Mouse (Mus musculus) retina, adult 2 months (tissue): ENCODE data around the gene Scube3.

Source experiments
- DNase-seq: peaks from one replicate; pipeline ENCODE4 v3.0.0-alpha.2; 2012; ENCODE audit warnings: low read depth, low spot score

The Scube3 gene

GRCm38 (mm10) chr17:28141771-28142699 lies at the start of gene Scube3:
Gene Scube3 (plus strand): TSS chr17:28142141.
- no peak for DNase-seq

GRCm38 (mm10) chr17:28092297-28092696 lies 49.6 kb upstream of the Scube3 start:
- DNase-seq: no peak

DNA sequence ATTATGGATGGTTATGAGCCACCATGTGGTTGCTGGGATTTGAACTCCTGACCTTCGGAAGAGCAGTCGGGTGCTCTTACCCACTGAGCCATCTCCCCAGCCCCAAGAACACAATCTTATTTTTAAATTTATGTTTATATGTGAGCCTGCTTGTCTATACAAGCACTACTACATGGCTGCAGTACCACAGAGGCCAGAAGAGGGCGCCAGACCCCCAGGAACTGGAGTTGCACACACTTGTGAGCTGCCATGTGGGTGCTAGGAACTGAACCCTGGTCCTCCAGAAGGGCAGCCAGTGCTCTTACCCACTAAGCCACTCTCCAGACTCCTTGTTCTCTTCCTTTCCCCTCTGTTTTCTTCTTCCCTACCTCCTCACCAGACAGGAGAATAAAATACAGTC lies 48.1 kb upstream of the Scube3 start:
- no peak for DNase-seq

DNA sequence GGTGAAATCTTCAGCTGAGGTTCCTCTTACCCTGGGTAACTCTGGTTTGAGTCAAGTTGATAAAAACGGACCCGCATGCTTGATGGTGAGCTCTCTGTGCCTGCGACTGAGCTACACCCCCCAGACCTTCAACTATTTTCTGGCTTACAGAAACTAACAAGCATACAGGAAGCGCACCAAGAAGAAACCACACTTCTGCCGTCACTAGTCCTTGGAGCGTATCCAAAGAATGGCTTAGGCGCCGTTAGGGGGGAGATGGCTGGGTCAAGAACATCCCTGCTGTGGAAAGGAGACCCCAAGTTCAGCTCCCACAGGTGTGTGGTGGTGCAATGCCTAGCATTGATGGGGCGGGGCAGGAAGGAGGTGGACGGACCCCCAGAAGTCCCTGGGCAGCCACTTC lies 45.5 kb upstream of the Scube3 start:
- DNase-seq: no peak

DNA sequence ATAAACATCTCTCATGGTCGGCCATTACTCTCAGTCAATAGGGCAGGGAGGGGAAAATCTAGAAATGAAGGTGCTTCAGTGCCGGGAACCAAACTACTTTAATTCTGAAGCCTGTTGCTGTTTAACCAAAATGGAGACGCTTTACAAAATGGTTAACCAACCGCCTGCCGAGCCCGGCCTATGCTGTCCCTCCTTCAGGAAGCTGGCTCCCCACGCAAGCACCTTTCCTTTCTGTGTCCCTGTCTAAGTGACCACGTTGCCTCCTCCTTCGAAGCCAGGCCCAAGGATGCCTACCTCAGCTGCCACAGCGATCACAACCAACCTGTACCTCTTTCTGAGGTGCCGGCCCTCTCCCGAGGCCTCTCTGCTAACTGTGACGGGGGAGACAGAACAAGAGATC lies 44.6 kb upstream of the Scube3 start:
- no peak for DNase-seq

GRCm38 (mm10) chr17:28099086-28099485 lies 42.9 kb upstream of the Scube3 start:
- DNase-seq: no peak

GRCm38 (mm10) chr17:28100669-28101068 lies 41.3 kb upstream of the Scube3 start:
- no peak for DNase-seq

- DNase-seq: no peak
Observed at GRCm38 (mm10) chr17:28101284-28101887, 40.6 kb upstream of the Scube3 start.

DNA sequence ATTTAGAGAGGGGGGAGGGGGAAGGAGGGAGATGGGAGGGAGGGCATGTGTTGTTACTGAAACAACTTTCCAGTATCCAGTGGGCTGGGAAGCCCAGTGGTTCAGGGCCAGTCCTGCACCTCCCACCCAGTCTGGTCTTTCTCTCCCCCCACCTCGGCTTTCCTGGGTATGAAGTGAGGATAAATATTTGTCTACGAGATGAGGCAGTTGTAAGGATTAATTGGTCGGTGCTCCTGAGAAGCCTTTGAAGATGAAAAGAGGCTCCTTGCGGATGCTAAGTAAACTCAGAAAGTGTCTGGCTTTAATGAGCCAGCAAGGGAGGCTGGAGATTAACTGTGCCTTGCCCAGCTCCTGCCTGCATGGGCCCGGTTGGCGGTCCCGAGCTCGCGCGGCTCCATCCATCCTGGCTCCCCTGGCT lies 40.0 kb upstream of the Scube3 start:
- no peak for DNase-seq

DNA sequence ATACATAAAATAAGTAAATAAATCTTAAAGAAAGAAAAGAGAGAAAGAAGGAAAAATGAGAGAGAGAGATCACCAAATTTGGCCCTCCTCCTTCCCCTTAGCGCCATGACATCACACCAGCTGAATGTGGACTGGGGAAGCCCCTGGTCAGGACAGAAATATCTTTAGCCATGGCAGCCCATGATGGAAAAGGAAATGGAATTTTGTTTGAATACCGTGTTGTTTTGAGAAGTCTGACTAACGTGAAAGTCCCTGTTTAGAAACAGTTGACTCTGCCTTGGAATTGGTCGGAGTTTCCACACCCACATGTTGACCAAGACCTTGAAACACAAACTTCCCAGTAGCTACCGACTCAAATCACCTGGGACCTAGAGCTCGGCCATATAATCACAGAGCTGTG lies 37.5 kb upstream of the Scube3 start:
- no peak for DNase-seq

DNA sequence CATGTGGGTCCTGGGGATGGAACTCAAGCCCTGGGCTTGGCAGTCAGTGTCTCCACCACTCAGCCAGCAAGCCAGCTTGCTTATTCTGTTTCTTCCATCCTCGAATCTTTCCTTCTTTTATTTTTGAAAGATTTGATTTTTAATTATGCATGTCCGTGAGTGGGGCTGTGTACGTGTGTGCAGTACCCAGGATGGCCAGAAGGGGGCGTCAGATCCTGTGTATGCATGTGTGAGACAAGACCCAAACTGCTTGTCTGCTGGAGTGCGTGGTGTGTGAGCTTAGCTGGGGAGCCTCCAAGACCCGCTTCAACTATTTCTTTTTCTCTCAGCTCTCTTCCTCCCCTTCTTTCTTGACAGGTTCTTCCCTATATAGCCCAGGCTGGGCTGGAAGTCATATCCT lies 35.6 kb upstream of the Scube3 start:
- no peak for DNase-seq

- DNase-seq: no peak
Observed at GRCm38 (mm10) chr17:28107275-28107674, 34.7 kb upstream of the Scube3 start.

DNA sequence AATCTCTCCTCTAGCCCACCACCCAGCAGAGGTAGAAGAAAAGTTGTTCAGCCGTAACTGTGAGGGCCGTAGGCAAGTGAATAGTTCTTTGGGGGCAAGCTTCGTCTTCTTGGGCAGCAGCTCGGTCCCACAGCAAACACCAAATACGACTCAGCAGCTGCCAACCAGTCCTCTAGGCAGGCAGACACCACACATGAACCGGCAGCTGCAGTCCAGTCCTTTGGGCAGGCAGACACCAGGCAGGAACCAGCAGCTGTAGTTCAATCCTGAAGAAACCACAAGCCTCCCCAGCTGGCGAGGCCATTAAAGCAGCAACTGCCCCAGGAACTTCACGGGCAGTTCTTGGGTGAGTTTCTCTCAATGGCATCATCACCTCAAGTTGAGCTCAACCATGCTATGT lies 29.7 kb upstream of the Scube3 start:
- DNase-seq: no peak

- no peak for DNase-seq
Observed at GRCm38 (mm10) chr17:28116335-28116734, 25.6 kb upstream of the Scube3 start.

- DNase-seq: no peak
Observed at GRCm38 (mm10) chr17:28117451-28118209, 24.3 kb upstream of the Scube3 start.

DNA sequence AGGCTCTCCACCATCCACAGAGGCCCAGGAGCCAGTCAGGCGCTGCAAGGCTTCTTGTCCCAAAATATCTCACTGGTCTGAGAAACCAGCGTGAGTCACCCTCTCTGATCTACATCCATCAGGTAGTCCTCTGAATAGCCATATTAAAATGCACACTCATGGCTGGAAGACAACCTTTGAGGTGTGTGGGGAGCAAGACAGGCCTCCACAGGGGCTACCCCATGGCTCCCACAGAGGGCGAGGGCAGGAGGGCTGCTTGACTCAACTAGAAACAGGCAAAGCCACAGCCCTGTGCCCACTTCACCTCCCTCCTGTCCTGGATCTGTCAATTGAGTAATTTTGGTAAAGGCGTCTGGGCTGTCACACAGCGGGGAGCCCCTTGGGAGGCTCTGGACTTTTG lies 21.5 kb upstream of the Scube3 start:
- no peak for DNase-seq

DNA sequence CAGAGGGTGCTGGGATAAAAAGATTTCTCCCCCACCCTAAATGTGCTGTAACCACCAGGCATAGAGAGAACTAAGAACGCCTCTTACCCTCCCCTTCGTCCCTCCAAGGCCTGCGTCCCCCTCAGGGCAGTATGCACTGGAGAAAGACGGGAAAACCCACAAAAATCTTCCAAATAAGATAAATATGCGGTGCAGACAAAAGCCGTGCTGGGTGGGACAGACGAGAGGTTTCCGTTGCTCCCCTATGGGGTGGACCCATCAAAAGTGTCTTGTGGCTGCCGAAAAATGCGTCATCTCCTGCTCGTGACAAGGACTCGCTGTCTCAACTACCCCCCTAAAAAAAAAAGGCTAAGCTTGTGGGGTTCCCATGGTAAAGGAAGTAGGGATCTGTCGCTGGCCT lies 19.0 kb upstream of the Scube3 start:
- no peak for DNase-seq

DNA sequence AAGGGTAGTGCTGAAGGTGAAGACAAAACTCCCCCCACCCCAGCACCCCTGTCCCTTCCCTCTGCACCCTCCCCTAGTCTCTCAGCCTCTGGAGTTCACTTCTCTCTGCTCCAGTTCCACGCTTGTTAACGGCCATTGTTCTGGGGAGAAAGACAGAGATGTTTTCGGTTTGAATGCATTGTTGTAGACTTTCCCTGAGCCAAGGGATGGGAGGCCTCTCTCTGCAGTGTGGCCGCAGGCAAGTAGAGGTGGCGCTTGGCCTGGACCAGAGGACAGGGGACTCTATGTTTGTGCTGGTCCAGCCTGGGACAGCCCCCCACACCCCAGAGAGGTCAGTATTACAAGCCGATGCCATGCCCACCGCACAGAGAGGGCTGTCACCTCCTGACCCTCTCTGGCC lies 18.3 kb upstream of the Scube3 start:
- no peak for DNase-seq

GRCm38 (mm10) chr17:28124368-28124767 lies 17.6 kb upstream of the Scube3 start:
- DNase-seq: no peak

DNA sequence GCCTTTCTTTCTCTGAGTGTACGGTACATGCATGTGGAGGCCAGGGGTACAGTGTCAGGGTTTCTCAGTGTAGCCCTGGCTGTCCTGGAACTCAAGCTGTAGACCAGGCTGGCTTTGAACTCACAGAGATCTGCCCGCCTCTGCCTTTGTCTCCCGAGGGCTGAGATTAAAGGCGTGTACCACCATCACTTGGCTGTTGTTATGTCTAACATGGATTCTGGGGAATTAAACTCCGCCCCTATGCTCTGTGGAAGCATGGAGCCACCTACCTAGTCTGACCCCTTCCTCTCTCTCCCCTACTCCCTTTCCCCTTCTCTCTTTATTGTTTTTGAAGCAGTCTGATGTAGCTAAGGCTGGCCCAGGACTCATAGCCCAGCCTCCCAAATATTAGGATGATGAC lies 12.1 kb upstream of the Scube3 start:
- DNase-seq: no peak

- DNase-seq: no peak
Observed at GRCm38 (mm10) chr17:28130391-28131125, 11.4 kb upstream of the Scube3 start.

GRCm38 (mm10) chr17:28131156-28131555 lies 10.8 kb upstream of the Scube3 start:
- DNase-seq: no peak
